Mouse (Mus musculus): ENCODE measurements at regions not wholly inside any gene's neighbourhood (a gene's known extent, or its start where the extent isn't known, plus 50 kb on each side); places are given as distances from the start of the nearest gene placed in this dataset.

GRCm38 (mm10) chr9:30076006-30076405, 113.1 kb upstream of the Ntm start:
- Histone ChIP-seq H3K27me3 (ENCODE audit: control insufficient read depth in 1 of 2, insufficient read depth in 2 of 2, low read length in 2 of 2) (no peaks in the 10 kb centered on the region), H3K36me3 (ENCODE audit: control insufficient read depth in 1 of 2, insufficient read depth in 2 of 2, low read length in 2 of 2) (no peaks in the 10 kb centered on the region), H3K27ac (ENCODE audit: control insufficient read depth, low read depth, low read length) (no peak overlapping the region), H3K9me3 (replicated peaks; ENCODE audit: insufficient read depth, low read length) (no peaks in the 10 kb centered on the region), H3K4me1 (ENCODE audit: control insufficient read depth in 1 of 2, insufficient read depth in 2 of 2, low read length in 2 of 2) (no peaks in the 10 kb centered on the region), H3K4me3 (ENCODE audit: control insufficient read depth in 1 of 2, insufficient read depth in 1 of 2, low read depth in 2 of 2, low read length in 2 of 2) (no peak overlapping the region), H3K9ac (ENCODE audit: control insufficient read depth, low read depth, low read length, poor library complexity, severe bottlenecking) (no peak overlapping the region), H3K79me2 (ENCODE audit: control insufficient read depth, insufficient read depth, low read length, poor library complexity) (no peaks in the 10 kb centered on the region)
- DNase-seq (ENCODE audit: low read depth, low spot score): no peak
- TF ChIP-seq NRF1 (IDR thresholded peaks at IDR 0.05; ENCODE audit: insufficient read depth, low read depth, low read length, poor library complexity, severe bottlenecking) (no peak), BHLHE40 (IDR thresholded peaks at IDR 0.05; ENCODE audit: borderline replicate concordance, low read depth, low read length) (no peak), EP300 (IDR thresholded peaks at IDR 0.05; ENCODE audit: low read depth in 1 of 2, low read length in 2 of 2) (no peak), TBP (IDR thresholded peaks at IDR 0.05; ENCODE audit: low read depth, low read length) (no peak), E2F4 (IDR thresholded peaks at IDR 0.05; ENCODE audit: borderline replicate concordance, low read depth, low read length) (no peak), ZC3H11A (IDR thresholded peaks at IDR 0.05; ENCODE audit: low read depth, low read length) (no peak), POLR2A (IDR thresholded peaks at IDR 0.05; ENCODE audit: control insufficient read depth in 1 of 2, insufficient read depth in 1 of 2, low read depth in 1 of 2, low read length in 2 of 2, poor library complexity in 1 of 2) (no peak), MXI1 (IDR thresholded peaks at IDR 0.05; ENCODE audit: low read depth, low read length) (no peak)

- no peak for TF ChIP-seq MAX (IDR thresholded peaks at IDR 0.05; ENCODE audit: low read length)
- no peak for TF ChIP-seq ZC3H11A (IDR thresholded peaks at IDR 0.05; ENCODE audit: low read depth, low read length)
- no peak for TF ChIP-seq BHLHE40 (IDR thresholded peaks at IDR 0.05; ENCODE audit: borderline replicate concordance, low read depth, low read length)
- no peak for TF ChIP-seq ETS1 (IDR thresholded peaks at IDR 0.05; ENCODE audit: low read depth, low read length)
- TF ChIP-seq SMC3 (IDR thresholded peaks at IDR 0.05; ENCODE audit: low read depth, low read length): no peak
- TF ChIP-seq KAT2A (conservative IDR thresholded peaks at IDR 0.05; ENCODE audit: low read depth, low read length): no peak
- TF ChIP-seq EP300 (IDR thresholded peaks at IDR 0.05; ENCODE audit: low read depth in 1 of 2, low read length in 2 of 2): no peak
- no peak for TF ChIP-seq JUND (IDR thresholded peaks at IDR 0.05; ENCODE audit: low read depth, low read length)
- TF ChIP-seq HCFC1 (IDR thresholded peaks at IDR 0.05; ENCODE audit: low read depth, low read length): no peak
- TF ChIP-seq MYC (IDR thresholded peaks at IDR 0.05; ENCODE audit: low read depth, low read length): no peak
- TF ChIP-seq ZMIZ1 (IDR thresholded peaks at IDR 0.05; ENCODE audit: low read depth, low read length): no peak
- no peak for DNase-seq (ENCODE audit: low read depth, low spot score)
- Histone ChIP-seq H3K36me3 (ENCODE audit: control insufficient read depth in 1 of 2, insufficient read depth in 2 of 2, low read length in 2 of 2) (no peaks in the 10 kb centered on the region), H3K79me2 (ENCODE audit: control insufficient read depth, insufficient read depth, low read length, poor library complexity) (no peaks in the 10 kb centered on the region), H3K27ac (ENCODE audit: control insufficient read depth, low read depth, low read length) (no peak overlapping the region), H3K4me3 (ENCODE audit: control insufficient read depth in 1 of 2, insufficient read depth in 1 of 2, low read depth in 2 of 2, low read length in 2 of 2) (no peak overlapping the region), H3K9me3 (replicated peaks; ENCODE audit: insufficient read depth, low read length) (no peaks in the 10 kb centered on the region), H3K27me3 (ENCODE audit: control insufficient read depth in 1 of 2, insufficient read depth in 2 of 2, low read length in 2 of 2) (no peaks in the 10 kb centered on the region), H3K4me1 (ENCODE audit: control insufficient read depth in 1 of 2, insufficient read depth in 2 of 2, low read length in 2 of 2) (no peaks in the 10 kb centered on the region), H3K9ac (ENCODE audit: control insufficient read depth, low read depth, low read length, poor library complexity, severe bottlenecking) (no peak overlapping the region)
These were observed 113.5 kb upstream of the Ntm start for GRCm38 (mm10) chr9:30076482-30076881.
